Mouse (Mus musculus) forebrain, embryonic 10.5 days (tissue): ENCODE measurements around the gene Stim1. TPM values are rescaled to one million over a fixed set of nuclear protein-coding genes. Genes with fewer than 3 reads are reported as not detected.
A peak's percentile ranks its signal among the peaks of the same experiment; 100 is the strongest.

Experiments
- DNase-seq: peaks from one replicate; pipeline ENCODE4 v3.0.0-alpha.2; 2017; ENCODE audit warnings: low spot score; ENCODE audit errors: extremely low spot score
- H3K27ac ChIP-seq: fragments of 300-500 bp; sonication (generic); 2 replicates; pipeline ENCODE4 v1.5.1; 2016; ENCODE audit warnings: mild to moderate bottlenecking
- H3K27me3 ChIP-seq: fragments of 300-500 bp; sonication (generic); 2 replicates; pipeline ENCODE4 v1.6.1; 2016; ENCODE audit warnings: mild to moderate bottlenecking; ENCODE audit not compliant: poor library complexity, severe bottlenecking
- H3K36me3 ChIP-seq: fragments of 300-500 bp; sonication (generic); replicated peaks from 2 replicates; pipeline ENCODE4 v1.6.1; 2016; ENCODE audit warnings: mild to moderate bottlenecking, moderate library complexity
- H3K4me1 ChIP-seq: fragments of 300-500 bp; sonication (generic); 2 replicates; pipeline ENCODE4 v1.6.1; 2016
- H3K4me3 ChIP-seq: fragments of 300-500 bp; sonication (generic); 2 replicates; pipeline ENCODE4 v1.5.1; 2016; ENCODE audit warnings: mild to moderate bottlenecking, moderate library complexity
- H3K9me3 ChIP-seq: fragments of 300-500 bp; sonication (generic); 2 replicates; pipeline ENCODE4 v1.6.1; 2016; ENCODE audit warnings: mild to moderate bottlenecking, moderate library complexity
- WGBS: fragments of 180-500 bp; shearing (Covaris S2); methylation state at CpG from one replicate; pipeline ENCODE4 v1.1.7; 2016; 5-methylcytosine and 5-hydroxymethylcytosine counted together
- polyA plus RNA-seq: library from polyadenylated mRNA; unstranded; fragments of >200 nt; fragmentation: Nextera tagmentation; extraction: Ambion mirVana; gene quantifications from 2 replicates; pipeline ENCODE4 v1.2.1, GENCODE M21; 2016

Gene Stim1
- polyA plus RNA-seq, 1 experiment from 2014 or later, result 11.7 TPM

DNA sequence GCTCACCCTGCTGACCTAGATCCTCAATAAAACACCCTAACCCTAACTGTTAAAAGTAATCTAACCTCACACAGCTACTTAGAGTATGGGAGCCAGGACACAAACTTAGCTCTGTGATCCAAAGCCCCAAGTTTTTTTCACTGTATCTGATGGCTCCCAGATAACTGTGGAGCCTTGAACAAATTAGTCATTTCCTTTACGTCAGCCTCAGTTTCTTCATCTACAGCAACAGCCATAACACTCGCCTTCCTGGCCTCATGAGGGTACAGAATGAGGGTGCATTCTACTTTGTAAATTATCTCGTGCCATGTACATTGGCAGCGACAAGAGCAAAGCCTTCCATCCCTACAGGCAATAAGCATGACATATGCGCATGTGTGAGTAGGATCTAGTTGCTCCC is 25.2 kb upstream of the Stim1 start:
- H3K27me3 ChIP-seq, result no peaks in the 10 kb centered on the region
- H3K4me3 ChIP-seq, result no peak overlapping the region
- H3K27ac ChIP-seq, result no peak overlapping the region
- DNase-seq, result no peak
- 89% methylated on average over 5 of the region's 5 CpGs for WGBS
- peaks cover 68% of the 10 kb centered on the region for H3K36me3 ChIP-seq
- peaks cover 35% of the 10 kb centered on the region for H3K4me1 ChIP-seq
- no peaks in the 10 kb centered on the region for H3K9me3 ChIP-seq

DNA sequence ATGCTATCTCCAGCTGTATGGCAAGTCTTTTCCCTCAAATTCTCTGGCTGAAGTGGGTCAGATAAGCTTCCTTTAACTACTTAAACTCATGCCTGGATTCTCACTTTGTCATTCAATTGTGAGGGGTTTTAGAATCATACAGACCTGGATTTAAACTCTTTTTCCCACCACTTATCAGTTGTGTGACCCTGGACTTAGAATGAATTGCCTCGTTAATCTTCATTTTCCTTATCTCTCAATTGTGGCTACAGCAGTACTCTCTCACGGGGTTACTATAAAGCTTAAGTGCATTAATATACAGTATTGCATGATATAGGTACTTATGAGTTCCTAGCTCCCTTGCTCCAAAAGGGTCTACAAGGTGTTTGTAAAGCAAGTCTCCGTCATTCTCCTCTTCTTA is 24.7 kb upstream of the Stim1 start:
- Histone ChIP-seq H3K4me3 (no peak overlapping the region), H3K27ac (no peak overlapping the region), H3K27me3 (no peaks in the 10 kb centered on the region), H3K4me1 (peaks cover 41% of the 10 kb centered on the region), H3K9me3 (no peaks in the 10 kb centered on the region), H3K36me3 (peaks cover 63% of the 10 kb centered on the region)
- WGBS, result 90% methylated on average over 3 of the region's 3 CpGs
- DNase-seq, result no peak

DNA sequence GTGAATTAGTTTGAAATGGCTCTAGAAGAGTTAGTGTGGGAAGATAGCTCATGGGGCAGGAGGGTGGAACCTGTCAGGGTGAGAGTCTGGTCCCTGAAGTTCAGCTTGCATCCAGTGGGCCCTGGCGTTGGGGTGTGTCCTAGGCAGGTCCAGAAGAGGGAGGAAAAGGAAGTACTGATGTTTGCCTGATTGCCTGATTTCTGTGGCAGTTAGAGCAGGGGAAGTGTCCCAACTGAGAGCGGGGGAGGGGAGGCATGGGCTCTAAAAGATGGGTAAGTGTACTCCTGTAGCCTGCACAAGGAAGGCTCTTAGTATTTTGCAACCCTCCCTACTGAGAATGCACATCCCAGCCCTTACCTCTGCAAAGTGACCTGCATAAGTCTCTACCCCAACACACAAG is 23.7 kb upstream of the Stim1 start:
- Histone ChIP-seq H3K27me3 (no peaks in the 10 kb centered on the region), H3K27ac (no peak overlapping the region), H3K36me3 (peaks cover 53% of the 10 kb centered on the region), H3K4me3 (no peak overlapping the region), H3K9me3 (no peaks in the 10 kb centered on the region), H3K4me1 (peaks cover 50% of the 10 kb centered on the region)
- no peak for DNase-seq
- WGBS, result 86% methylated on average over 2 of the region's 2 CpGs

DNA sequence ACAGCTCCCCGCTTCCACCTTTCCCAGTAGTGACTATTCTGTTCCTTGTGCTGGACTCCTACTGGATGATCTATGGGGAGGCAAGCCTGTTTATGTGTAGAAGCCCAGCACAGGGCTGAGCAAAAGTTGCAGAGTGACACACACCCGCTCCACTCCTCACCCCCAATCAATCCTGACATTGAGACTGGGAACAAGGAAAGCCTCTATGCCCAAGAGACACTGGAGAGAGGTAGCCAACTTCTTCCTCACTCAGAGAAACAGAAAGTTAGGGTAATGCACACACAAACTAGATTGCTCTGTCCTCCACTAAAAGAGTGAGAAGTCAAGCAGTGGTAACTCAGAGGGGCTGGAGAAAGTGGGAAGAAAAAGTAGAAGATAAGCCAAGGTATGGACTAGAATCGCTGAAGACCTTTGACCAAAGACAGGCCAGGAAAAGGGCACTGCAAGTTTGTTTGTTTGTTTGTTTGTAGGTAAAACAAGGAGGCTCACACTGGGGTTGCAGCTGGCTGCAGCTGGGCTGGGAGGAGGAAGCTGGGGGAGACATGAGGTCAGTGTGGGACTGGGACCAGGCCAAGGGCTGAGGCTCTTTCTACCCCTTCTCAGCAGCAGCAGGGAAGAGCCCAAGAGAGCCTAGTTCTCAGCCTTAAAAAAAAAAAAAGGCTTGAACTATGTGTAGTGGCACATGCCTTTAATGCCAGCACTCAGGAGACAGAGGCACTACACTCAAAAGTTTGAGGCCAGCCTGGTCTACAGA is 22.6 kb upstream of the Stim1 start:
- peaks cover 58% of the 10 kb centered on the region for H3K4me1 ChIP-seq
- no peaks in the 10 kb centered on the region for H3K9me3 ChIP-seq
- H3K27me3 ChIP-seq, result no peaks in the 10 kb centered on the region
- H3K4me3 ChIP-seq, result no peak overlapping the region
- DNase-seq, result no peak
- 87% methylated on average over 3 of the region's 3 CpGs for WGBS
- H3K36me3 ChIP-seq, result peaks cover 42% of the 10 kb centered on the region
- no peak overlapping the region for H3K27ac ChIP-seq

DNA sequence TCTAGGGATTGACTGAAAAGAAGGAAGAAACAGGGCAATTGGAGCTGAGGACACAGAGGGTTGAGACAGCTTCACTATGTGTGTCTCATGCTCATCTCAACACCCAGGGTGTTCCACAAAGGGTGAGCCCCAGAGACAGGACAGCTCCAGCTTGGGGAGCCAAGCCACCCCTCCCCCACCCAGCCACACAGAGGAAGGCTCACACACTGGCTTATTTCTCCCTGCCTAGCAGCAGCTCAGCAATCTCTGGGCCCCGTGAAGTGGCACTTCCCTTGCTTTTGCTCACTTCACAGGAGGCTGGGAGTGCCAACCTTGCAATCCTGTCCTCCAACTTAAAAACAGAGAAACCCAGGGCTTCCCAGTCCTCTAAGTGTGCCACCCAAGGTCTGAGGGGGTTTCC is 21.8 kb upstream of the Stim1 start:
- 4% methylated on average over 1 of the region's 1 CpGs for WGBS
- Histone ChIP-seq H3K9me3 (no peaks in the 10 kb centered on the region), H3K4me3 (peak overlapping the region; percentile 4; the same call in 1 of the 2 replicates), H3K4me1 (peaks cover 66% of the 10 kb centered on the region), H3K27ac (peak overlapping the region; percentile 48; the same call in 1 of the 2 replicates), H3K27me3 (no peaks in the 10 kb centered on the region), H3K36me3 (peaks cover 34% of the 10 kb centered on the region)
- DNase-seq, result no peak

DNA sequence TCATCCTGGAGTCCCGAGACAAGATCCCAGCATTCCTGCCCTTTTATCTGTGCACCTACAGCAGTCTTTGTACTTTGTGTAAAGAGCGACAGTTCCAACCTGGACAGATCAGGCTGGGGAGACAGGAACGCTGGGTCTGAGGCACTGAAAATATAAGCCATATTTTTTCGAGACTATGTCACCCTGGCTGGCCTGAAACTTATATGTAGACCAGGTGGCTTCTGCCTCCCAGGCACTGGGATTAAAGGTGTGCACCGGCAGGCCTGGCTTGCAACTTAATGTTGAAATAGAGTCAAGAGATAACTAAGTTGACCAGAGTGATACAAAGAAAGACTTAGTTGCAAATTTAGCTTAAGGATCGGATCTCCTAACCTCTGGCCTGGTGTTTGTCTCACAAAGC is 21.3 kb upstream of the Stim1 start:
- H3K4me3 ChIP-seq, result no peak overlapping the region

DNA sequence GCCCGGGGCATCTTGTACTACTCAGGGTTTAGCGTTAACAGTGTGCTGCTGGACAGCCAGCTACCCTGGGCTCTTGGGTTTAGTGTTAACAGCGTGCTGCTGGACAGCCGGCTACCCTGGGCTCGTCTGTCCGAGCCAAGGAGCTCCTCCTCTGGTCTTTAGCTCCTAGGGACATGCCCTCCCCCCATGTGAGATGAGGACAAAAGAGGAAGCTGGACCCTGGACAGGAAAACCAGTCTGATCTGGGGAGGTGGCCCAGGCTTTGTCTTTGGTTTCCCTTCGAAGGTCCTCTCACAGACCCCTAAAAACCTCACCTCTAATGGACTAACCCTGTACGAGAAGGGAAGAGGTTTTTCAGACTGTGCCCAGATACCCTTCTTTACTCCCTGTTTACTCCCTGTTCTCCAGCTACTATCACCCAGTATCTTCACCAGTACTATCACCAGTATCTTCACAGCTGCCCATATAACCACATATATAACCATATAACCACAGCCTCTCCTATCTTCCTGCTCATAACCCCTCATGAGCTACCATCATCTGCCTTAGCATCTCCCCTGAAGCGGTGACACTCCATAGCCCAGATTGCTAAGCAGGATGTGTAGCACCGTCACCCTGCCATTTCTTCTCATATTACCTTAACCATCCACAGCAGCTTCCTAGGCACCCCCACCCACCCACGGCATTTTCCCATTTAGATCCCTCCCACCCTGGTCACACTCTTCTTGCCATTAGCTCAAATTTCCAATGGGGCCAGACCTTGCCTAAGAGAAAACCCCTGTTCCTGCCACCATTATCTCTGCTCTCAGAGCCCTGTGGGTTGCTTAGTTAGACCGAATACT is 20.4 kb upstream of the Stim1 start:
- peaks cover 72% of the 10 kb centered on the region for H3K4me1 ChIP-seq
- H3K27ac ChIP-seq, result peak overlapping the region; percentile 45
- peaks cover 20% of the 10 kb centered on the region for H3K36me3 ChIP-seq
- 55% methylated on average over 12 of the region's 12 CpGs for WGBS
- no peak for DNase-seq
- no peaks in the 10 kb centered on the region for H3K27me3 ChIP-seq
- H3K4me3 ChIP-seq, result no peak overlapping the region
- no peaks in the 10 kb centered on the region for H3K9me3 ChIP-seq

More for the DNA sequence above, 21.3 kb upstream of the Stim1 start:
- H3K4me1 ChIP-seq, result peaks cover 71% of the 10 kb centered on the region
- H3K27ac ChIP-seq, result peak overlapping the region; percentile 48; the same call in 1 of the 2 replicates
- no peaks in the 10 kb centered on the region for H3K9me3 ChIP-seq
- WGBS, result 57% methylated on average over 6 of the region's 6 CpGs
- DNase-seq, result no peak
- peaks cover 29% of the 10 kb centered on the region for H3K36me3 ChIP-seq
- H3K27me3 ChIP-seq, result no peaks in the 10 kb centered on the region

DNA sequence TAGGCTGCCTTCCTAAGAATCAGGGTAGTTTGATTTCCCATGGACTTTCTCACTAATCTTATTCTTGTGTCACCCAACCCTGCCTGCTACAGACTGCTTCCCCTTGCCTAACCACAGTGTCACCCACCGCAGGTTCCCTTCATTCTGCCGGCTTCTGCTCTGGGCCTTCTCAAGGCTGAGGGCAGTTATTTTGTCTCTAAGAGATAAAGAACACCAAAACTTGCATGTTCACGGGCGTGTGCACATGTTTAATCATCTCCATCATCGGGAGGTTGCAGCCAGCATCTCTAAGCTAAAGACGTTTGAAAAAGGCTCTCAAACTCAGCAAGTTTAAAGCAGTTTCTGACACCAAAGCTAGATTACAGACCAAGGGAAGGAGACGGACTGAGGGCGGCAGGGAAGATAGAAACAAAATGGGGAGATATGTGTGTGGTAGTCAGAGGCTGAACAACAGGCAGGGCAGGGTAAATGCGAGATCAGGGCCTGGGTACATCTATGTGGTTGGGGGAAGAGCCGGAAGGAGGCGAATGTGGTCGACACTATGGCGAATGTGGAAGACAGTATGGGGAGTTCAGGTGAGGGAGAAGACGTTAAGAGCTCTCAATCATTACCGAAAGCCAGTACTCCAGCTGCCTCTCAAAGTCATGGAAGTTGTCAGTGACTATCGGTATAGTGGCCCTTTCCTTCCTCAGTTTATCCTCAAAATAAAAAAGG is 18.8 kb upstream of the Stim1 start:
- 34% methylated on average over 16 of the region's 16 CpGs for WGBS
- peaks cover 71% of the 10 kb centered on the region for H3K4me1 ChIP-seq
- peak overlapping the region; percentile 97 for H3K27ac ChIP-seq
- H3K9me3 ChIP-seq, result no peaks in the 10 kb centered on the region
- peak overlapping the region; percentile 70 for H3K4me3 ChIP-seq
- peaks cover 8% of the 10 kb centered on the region for H3K36me3 ChIP-seq
- no peaks in the 10 kb centered on the region for H3K27me3 ChIP-seq
- DNase-seq, result no peak

DNA sequence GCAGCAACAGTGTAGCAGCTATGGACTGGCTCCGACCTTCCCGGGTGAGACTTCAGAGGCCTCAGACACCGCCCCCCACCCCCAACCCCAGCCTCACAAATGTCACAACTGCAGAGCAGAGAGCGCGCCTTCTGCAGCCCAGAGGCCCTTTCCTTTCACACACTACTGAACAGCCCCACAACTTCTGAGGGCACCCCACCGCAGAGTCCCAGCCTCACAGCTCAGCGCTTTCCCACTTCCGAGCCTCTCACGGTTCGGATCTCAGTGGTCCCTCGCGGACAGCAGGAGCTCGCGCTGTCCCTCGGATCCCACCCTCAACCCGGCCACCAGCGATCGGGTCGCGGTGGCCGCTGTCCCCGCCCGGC is 18.1 kb upstream of the Stim1 start:
- Histone ChIP-seq H3K4me3 (peak overlapping the region; percentile 70), H3K36me3 (peaks cover 3% of the 10 kb centered on the region; the same call in 1 of the 2 replicates), H3K4me1 (peaks cover 66% of the 10 kb centered on the region), H3K9me3 (no peaks in the 10 kb centered on the region), H3K27me3 (no peaks in the 10 kb centered on the region), H3K27ac (peak overlapping the region; percentile 97)
- DNase-seq, result peak; percentile 64
- under 1% methylated on average over 23 of the region's 23 CpGs for WGBS

DNA sequence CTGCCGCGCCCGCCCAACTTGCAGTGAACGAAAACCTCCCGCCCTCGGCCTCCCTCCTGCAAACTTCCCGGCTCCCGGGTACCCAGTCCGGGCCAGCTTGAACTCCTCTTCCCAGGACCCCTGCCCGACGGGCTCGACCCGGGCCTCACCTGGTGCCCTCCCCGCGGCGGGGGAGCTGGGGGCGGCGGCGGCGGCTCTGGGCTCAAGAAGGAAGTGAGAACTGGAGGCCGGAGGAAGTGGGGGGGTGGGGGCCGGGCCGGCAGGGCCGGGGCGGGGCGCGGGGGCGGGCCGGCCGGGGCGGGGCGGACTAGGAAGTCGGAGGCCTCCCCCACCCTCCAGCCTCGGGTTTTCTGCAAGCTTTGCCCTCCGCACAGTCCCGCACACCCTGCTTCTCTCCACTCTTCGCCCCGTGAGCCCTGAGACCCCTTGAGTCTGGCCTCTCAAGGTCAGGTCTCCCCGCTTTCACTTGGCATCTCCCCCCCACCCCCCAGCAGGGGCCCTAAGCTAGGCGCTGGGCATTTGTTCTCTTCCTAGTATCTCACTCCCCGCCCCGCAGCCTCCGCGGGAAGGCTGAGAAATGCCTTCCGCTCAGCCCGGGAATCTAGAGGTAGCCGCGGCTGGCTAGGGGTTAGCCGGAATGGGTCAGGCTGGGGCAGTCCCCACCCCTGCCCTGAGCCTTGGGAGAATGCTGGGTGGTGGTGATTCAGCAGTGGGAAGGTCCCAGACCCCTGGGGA is 17.5 kb upstream of the Stim1 start:
- DNase-seq, result peak; percentile 75
- Histone ChIP-seq H3K27ac (peak overlapping the region; percentile 97), H3K36me3 (no peaks in the 10 kb centered on the region), H3K4me3 (peak overlapping the region; percentile 70), H3K4me1 (peaks cover 60% of the 10 kb centered on the region), H3K9me3 (no peaks in the 10 kb centered on the region), H3K27me3 (no peaks in the 10 kb centered on the region)
- 2% methylated on average over 36 of the region's 49 CpGs for WGBS

DNA sequence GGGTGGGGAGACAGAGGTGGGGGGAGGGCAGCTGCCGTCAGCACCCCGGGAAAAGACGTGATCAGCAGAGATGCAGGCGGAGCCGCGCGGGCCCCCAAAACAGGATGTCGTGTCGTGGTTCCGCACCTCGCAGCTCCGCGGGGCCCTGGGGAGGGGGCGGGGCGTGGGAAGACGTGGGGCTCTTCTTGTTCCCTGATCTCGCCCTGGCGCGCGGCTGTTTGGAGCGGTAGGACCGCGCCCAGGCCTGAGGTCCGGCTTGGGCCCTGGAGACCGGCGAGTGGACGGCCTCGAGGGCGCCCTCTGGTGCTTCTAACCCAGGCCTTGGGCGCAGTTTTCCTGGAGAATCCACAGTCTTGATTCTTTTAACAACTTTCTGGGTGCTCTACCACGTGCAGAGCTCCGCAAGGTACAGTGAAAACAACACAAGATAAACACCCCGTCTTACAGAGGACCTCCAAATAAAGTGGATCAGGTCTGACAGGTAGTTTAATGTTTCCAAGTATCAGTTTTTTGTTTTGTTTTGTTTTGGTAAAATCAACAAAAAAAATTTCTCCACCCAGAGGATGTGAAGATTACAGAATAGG is 16.9 kb upstream of the Stim1 start:
- WGBS, result under 1% methylated on average over 33 of the region's 33 CpGs
- Histone ChIP-seq H3K27me3 (no peaks in the 10 kb centered on the region), H3K9me3 (no peaks in the 10 kb centered on the region), H3K4me3 (peak overlapping the region; percentile 70), H3K4me1 (peaks cover 54% of the 10 kb centered on the region), H3K36me3 (no peaks in the 10 kb centered on the region), H3K27ac (peak overlapping the region; percentile 97)
- DNase-seq, result peak; percentile 85

DNA sequence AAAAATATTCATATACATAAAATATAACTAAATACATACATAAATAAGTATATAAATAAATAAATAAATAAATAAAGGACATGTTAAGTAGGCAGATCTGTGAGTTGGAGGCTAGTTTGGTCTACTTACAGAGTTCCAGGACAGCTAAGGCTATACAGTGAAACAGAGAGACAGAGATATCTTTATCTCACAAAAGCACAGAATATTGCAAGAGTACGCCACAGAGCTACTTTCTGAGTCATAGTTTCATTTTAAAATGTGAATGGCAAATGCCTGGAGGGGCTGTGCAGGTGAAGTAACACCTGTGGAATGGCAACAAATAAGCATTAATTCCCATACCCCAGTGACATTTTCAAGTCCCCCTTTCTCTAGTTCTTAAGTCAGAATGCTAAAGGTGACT is 14.0 kb upstream of the Stim1 start:
- Histone ChIP-seq H3K4me3 (no peak overlapping the region), H3K27me3 (no peaks in the 10 kb centered on the region), H3K9me3 (no peaks in the 10 kb centered on the region), H3K27ac (no peak overlapping the region), H3K36me3 (no peaks in the 10 kb centered on the region), H3K4me1 (peaks cover 25% of the 10 kb centered on the region)
- WGBS, result 87% methylated on average over 1 of the region's 1 CpGs
- no peak for DNase-seq
